Comparison of ENCODE assay signal across 23 mouse cellular contexts in genomic region chr15:30050851-30051250, GRCm38 (mm10).
DNase-seq lines count a peak whose midpoint lies in the region; ATAC-seq and TF ChIP-seq lines count a peak whose summit lies in the region.
"Had no signal": no experiment of that assay in that cellular context is flagged by ENCODE, and none has a peak within 500 bp of the region (broad histone marks: within the 10 kb centered on the region; RNA-seq: fewer than 3 reads in every experiment).

No protein-coding gene starts in this region.

- 44% methylated on average over 5 of the region's 5 CpGs for WGBS in forebrain, embryonic 14.5 days
- WGBS in forebrain, embryonic 13.5 days = 50% methylated on average over 5 of the region's 5 CpGs
- 47% methylated on average over 5 of the region's 5 CpGs for WGBS in lung, embryonic 14.5 days
- 43% methylated on average over 5 of the region's 5 CpGs for WGBS in lung, postnatal 0 days

- peak; percentile 19 for DNase-seq in forebrain, embryonic 14.5 days (ENCODE audit: low spot score)
- DNase-seq in lung, embryonic 14.5 days = peak; percentile 24
- DNase-seq in lung, postnatal 4 days = no peak
- peak; percentile 16 for DNase-seq in Muller cell, postnatal 12 days (ENCODE audit: inconsistent ontology term)
- peak; percentile 60 for DNase-seq in lung, postnatal 0 days (ENCODE audit: low spot score)
- DNase-seq in cerebellum, adult 11 months = no peak
- no peak for DNase-seq in heart, postnatal 25 days (ENCODE audit: low spot score)
- DNase-seq: adrenal gland, postnatal 10 days; adrenal gland, postnatal 36 days; cerebellum, adult 18-20 months; cerebellum, adult 9-10 months; cerebellum, postnatal 14 days; gastrocnemius, postnatal 25 days; heart, adult 18-20 months; heart, postnatal 10 days had no signal

- H3K27ac ChIP-seq in forebrain, embryonic 14.5 days (ENCODE audit: low read depth, low read length) = no peak overlapping the region
- H3K27ac ChIP-seq in forebrain, embryonic 13.5 days = no peak overlapping the region
- no peak overlapping the region for H3K27ac ChIP-seq in lung, embryonic 14.5 days (ENCODE audit: low read depth)
- H3K27ac ChIP-seq in lung, postnatal 0 days (ENCODE audit: low read length) = no peak overlapping the region
- H3K27ac ChIP-seq: forebrain, embryonic 10.5 days; forebrain, embryonic 15.5 days; heart, embryonic 15.5 days; hindbrain, embryonic 12.5 days; hindbrain, embryonic 15.5 days had no signal

- no peaks in the 10 kb centered on the region for H3K9me3 ChIP-seq in forebrain, embryonic 14.5 days (replicated peaks; ENCODE audit: control insufficient read depth, low read length)
- no peaks in the 10 kb centered on the region for H3K9me3 ChIP-seq in forebrain, embryonic 13.5 days (replicated peaks)
- no peaks in the 10 kb centered on the region for H3K9me3 ChIP-seq in lung, embryonic 14.5 days (ENCODE audit: low read depth, low read length)
- no peaks in the 10 kb centered on the region for H3K9me3 ChIP-seq in lung, postnatal 0 days (ENCODE audit: low read length)
- H3K9me3 ChIP-seq: forebrain, embryonic 10.5 days; forebrain, embryonic 15.5 days; heart, embryonic 12.5 days; heart, embryonic 15.5 days; hindbrain, embryonic 12.5 days; hindbrain, embryonic 15.5 days had no signal

- H3K4me1 ChIP-seq in forebrain, embryonic 14.5 days (ENCODE audit: control insufficient read depth, insufficient read depth, low read length) = no peaks in the 10 kb centered on the region
- H3K4me1 ChIP-seq in forebrain, embryonic 13.5 days = no peaks in the 10 kb centered on the region
- no peaks in the 10 kb centered on the region for H3K4me1 ChIP-seq in lung, embryonic 14.5 days (ENCODE audit: insufficient read depth)
- H3K4me1 ChIP-seq in lung, postnatal 0 days (ENCODE audit: insufficient read depth, low read depth, low read length) = no peaks in the 10 kb centered on the region
- H3K4me1 ChIP-seq: forebrain, embryonic 10.5 days; forebrain, embryonic 15.5 days; heart, embryonic 12.5 days; heart, embryonic 15.5 days; hindbrain, embryonic 12.5 days; hindbrain, embryonic 15.5 days had no signal

- no peaks in the 10 kb centered on the region for H3K36me3 ChIP-seq in forebrain, embryonic 14.5 days (ENCODE audit: control insufficient read depth, insufficient read depth, low read length)
- H3K36me3 ChIP-seq in forebrain, embryonic 13.5 days (ENCODE audit: poor library complexity, severe bottlenecking) = no peaks in the 10 kb centered on the region
- no peaks in the 10 kb centered on the region for H3K36me3 ChIP-seq in lung, embryonic 14.5 days (ENCODE audit: insufficient read depth)
- H3K36me3 ChIP-seq in lung, postnatal 0 days (ENCODE audit: insufficient read depth, low read length) = no peaks in the 10 kb centered on the region
- H3K36me3 ChIP-seq: forebrain, embryonic 10.5 days; forebrain, embryonic 15.5 days; heart, embryonic 12.5 days; heart, embryonic 15.5 days; hindbrain, embryonic 12.5 days; hindbrain, embryonic 15.5 days had no signal

- TF ChIP-seq CTCF in lung, embryonic 14.5 days (IDR thresholded peaks at IDR 0.05; ENCODE audit: low read depth) = no peak
- no peak for TF ChIP-seq CTCF in lung, postnatal 0 days (IDR thresholded peaks at IDR 0.05)

- no peak for TF ChIP-seq EP300 in lung, postnatal 0 days (IDR thresholded peaks at IDR 0.05)

- ATAC-seq in forebrain, embryonic 14.5 days = no peak
- no peak for ATAC-seq in forebrain, embryonic 13.5 days
- ATAC-seq in lung, embryonic 14.5 days (ENCODE audit: insufficient read depth) = no peak
- peak; percentile 69 for ATAC-seq in lung, postnatal 0 days
- ATAC-seq: forebrain, embryonic 15.5 days; Patski had no signal

- intact Hi-C loops in heart, postnatal 25 days (cut with DNase I) = no loop called here

- no peak overlapping the region for H3K4me2 ChIP-seq in forebrain, embryonic 14.5 days (ENCODE audit: low read length)
- no peak overlapping the region for H3K4me2 ChIP-seq in forebrain, embryonic 13.5 days
- no peak overlapping the region for H3K4me2 ChIP-seq in lung, embryonic 14.5 days
- H3K4me2 ChIP-seq in lung, postnatal 0 days (replicated peaks; ENCODE audit: low read depth, low read length) = no peak overlapping the region
- H3K4me2 ChIP-seq: forebrain, embryonic 15.5 days; heart, embryonic 12.5 days; heart, embryonic 15.5 days; hindbrain, embryonic 12.5 days; hindbrain, embryonic 15.5 days had no signal

- H3K9ac ChIP-seq in forebrain, embryonic 14.5 days (ENCODE audit: low read length) = no peak overlapping the region
- H3K9ac ChIP-seq in forebrain, embryonic 13.5 days = no peak overlapping the region
- H3K9ac ChIP-seq in lung, embryonic 14.5 days = no peak overlapping the region
- no peak overlapping the region for H3K9ac ChIP-seq in lung, postnatal 0 days (replicated peaks; ENCODE audit: low read depth)
- H3K9ac ChIP-seq: forebrain, embryonic 15.5 days; heart, embryonic 12.5 days; heart, embryonic 15.5 days; hindbrain, embryonic 12.5 days; hindbrain, embryonic 15.5 days had no signal

- H3K27me3 ChIP-seq in forebrain, embryonic 14.5 days (replicated peaks; ENCODE audit: control insufficient read depth, insufficient read depth, low read length) = no peaks in the 10 kb centered on the region
- no peaks in the 10 kb centered on the region for H3K27me3 ChIP-seq in forebrain, embryonic 13.5 days
- H3K27me3 ChIP-seq in lung, embryonic 14.5 days (ENCODE audit: insufficient read depth, low read length) = no peaks in the 10 kb centered on the region
- H3K27me3 ChIP-seq in lung, postnatal 0 days (replicated peaks; ENCODE audit: insufficient read depth, low read length) = no peaks in the 10 kb centered on the region
- H3K27me3 ChIP-seq: forebrain, embryonic 15.5 days; heart, embryonic 12.5 days; heart, embryonic 15.5 days; hindbrain, embryonic 12.5 days; hindbrain, embryonic 15.5 days; Patski had no signal

- no peak overlapping the region for H3K4me3 ChIP-seq in forebrain, embryonic 14.5 days (ENCODE audit: low read depth, low read length)
- H3K4me3 ChIP-seq in forebrain, embryonic 13.5 days = no peak overlapping the region
- no peak overlapping the region for H3K4me3 ChIP-seq in lung, embryonic 14.5 days (ENCODE audit: low read depth, low read length)
- no peak overlapping the region for H3K4me3 ChIP-seq in lung, postnatal 0 days (ENCODE audit: low read depth, low read length)
- H3K4me3 ChIP-seq: forebrain, embryonic 10.5 days; forebrain, embryonic 15.5 days; heart, embryonic 12.5 days; heart, embryonic 15.5 days; hindbrain, embryonic 12.5 days; hindbrain, embryonic 15.5 days had no signal

Comparison
In these comparisons a context has a peak if more than half of its experiments do, and no peak if none do; other contexts are left out.
1. DNase-seq: peak in forebrain, embryonic 14.5 days (single experiment), lung, embryonic 14.5 days (single experiment), Muller cell, postnatal 12 days (single experiment) and lung, postnatal 0 days (single experiment); none in lung, postnatal 4 days (0 of 2), cerebellum, adult 11 months (single experiment) and heart, postnatal 25 days (single experiment).